Mouse (Mus musculus): Measurements from ENCODE around the gene Cacna2d2. TPM values are rescaled to one million over a fixed set of nuclear protein-coding genes. Genes with fewer than 3 reads are reported as not detected.
A peak's percentile ranks its signal among the peaks of the same experiment; 100 is the strongest.

Cacna2d2 gene
- polyA plus RNA-seq, 1 experiment from 2014 or later = 4.2 TPM

DNA sequence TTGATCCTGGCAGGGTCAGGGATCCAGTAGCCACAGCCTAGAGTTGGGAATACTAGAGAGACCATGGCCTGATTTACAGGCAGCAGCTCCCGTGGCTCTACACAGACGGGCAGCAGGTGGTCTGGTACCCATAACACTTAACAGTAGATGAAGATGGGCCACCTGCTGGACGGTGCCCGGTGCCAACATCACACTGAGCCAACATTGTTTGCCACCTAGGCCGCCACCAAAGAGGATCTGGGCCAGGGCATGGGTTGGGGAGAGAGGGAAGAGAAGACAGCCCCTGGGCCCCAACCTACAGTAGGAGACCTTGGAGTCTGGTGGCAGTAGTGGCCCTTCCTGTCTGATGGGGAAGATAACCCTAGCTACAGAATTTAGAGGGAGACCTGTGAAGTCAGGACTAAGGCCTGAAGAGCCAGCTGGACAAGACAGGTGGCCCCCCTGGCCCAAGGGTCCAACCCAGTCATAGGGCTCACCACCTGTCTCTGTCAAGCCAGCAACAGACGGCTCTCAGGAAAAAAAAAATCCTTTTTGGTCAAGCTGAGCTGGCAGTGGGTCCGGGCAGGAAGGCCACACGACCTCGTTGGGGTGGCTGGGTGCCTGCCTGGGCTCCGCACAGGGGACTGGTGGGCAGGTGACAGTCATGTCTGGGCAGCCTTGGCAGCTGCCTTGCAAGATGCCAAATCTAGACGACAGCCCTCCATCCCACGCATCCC is 102.9 kb downstream of the Cacna2d2 start:
- Histone ChIP-seq H3K9me3 (ENCODE audit: control insufficient read depth, low read length) (no peaks in the 10 kb centered on the region), H3K27ac (ENCODE audit: low read depth, low read length) (no peak overlapping the region), H3K4me2 (replicated peaks; ENCODE audit: low read depth, low read length) (no peak overlapping the region), H3K9ac (ENCODE audit: low read depth, low read length) (no peak overlapping the region), H3K36me3 (ENCODE audit: control insufficient read depth, insufficient read depth, low read length) (no peaks in the 10 kb centered on the region), H3K4me3 (ENCODE audit: low read depth, low read length) (no peak overlapping the region), H3K4me1 (replicated peaks; ENCODE audit: control insufficient read depth, insufficient read depth, low read length) (peaks cover 2% of the 10 kb centered on the region; the same call in 1 of the 2 replicates), H3K27me3 (ENCODE audit: control insufficient read depth, insufficient read depth, low read length) (no peaks in the 10 kb centered on the region)
- WGBS = 91% methylated on average over 12 of the region's 12 CpGs
- DNase-seq (ENCODE audit: low spot score) = no peak
- no peak for ATAC-seq (ENCODE audit: low FRiP score)

DNA sequence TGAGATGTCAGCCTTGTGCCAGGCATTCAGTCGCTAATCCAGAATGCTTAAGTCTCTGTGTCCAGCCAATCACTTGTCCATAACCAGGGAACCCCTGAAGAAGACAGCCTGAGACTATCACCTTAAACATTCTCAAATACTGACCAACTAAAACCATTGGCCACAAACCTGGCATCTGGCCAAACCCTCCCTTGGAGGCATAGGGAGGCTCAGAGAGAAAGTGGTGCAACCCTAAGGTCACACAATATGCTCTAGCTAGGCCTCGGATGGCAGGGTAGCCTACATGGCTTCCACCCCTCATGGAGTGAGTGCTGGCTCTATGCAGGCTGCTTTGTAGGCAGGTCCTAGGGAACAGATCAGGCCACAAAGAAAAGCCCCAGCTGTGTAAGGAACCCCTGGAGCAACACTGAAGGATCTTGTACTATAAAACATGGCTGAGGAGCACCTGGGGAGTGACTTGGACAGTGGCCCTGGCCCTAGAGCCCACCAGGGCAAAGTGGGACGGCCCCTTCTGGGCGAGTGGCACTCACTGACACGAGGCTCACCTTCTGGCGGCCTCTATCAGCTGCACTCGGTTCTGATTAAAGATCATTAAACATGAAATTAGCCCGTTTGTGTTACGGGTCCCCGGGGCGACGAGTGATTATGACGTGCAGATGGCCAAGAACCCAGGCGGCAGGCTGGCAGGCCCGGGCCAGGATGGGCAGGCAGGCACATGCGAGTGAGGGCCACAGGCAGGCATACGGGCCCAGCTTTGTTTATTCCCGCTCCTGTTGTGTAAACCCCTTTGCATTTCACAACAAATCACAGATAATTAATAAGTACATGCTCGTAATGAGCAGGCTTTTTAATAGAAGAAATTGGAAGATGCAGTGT is 105.5 kb downstream of the Cacna2d2 start:
- Histone ChIP-seq H3K27me3 (ENCODE audit: control insufficient read depth, insufficient read depth, low read length) (no peaks in the 10 kb centered on the region), H3K4me1 (replicated peaks; ENCODE audit: control insufficient read depth, insufficient read depth, low read length) (peaks cover 2% of the 10 kb centered on the region; the same call in 1 of the 2 replicates)

DNA sequence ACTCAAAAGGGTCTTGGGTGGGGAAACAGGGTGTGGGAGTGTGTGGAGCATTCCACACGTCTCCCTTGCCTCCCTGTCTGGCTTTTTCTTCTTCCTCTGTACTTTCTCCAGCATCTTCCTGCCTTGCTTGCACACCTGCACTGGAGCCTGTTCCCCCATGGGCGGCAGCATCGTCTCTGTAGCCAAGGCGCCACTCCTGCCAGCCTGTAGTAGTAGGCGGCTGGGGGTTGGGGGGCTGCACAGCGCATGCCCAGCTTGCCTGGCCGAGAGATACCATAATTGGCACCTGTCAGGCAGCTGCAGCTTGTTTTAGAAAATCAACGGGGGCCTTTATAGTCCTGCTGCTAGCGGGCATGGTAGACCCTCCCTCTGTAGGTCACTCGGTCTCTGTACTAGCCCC is 108.9 kb downstream of the Cacna2d2 start:
- Histone ChIP-seq H3K9ac (ENCODE audit: low read depth, low read length) (no peak overlapping the region), H3K27ac (ENCODE audit: low read depth, low read length) (no peak overlapping the region), H3K36me3 (ENCODE audit: control insufficient read depth, insufficient read depth, low read length) (no peaks in the 10 kb centered on the region), H3K27me3 (ENCODE audit: control insufficient read depth, insufficient read depth, low read length) (no peaks in the 10 kb centered on the region), H3K9me3 (ENCODE audit: control insufficient read depth, low read length) (no peaks in the 10 kb centered on the region), H3K4me3 (ENCODE audit: low read depth, low read length) (no peak overlapping the region), H3K4me2 (replicated peaks; ENCODE audit: low read depth, low read length) (no peak overlapping the region), H3K4me1 (replicated peaks; ENCODE audit: control insufficient read depth, insufficient read depth, low read length) (peaks cover 3% of the 10 kb centered on the region; the same call in 1 of the 2 replicates)
- WGBS = 63% methylated on average over 10 of the region's 10 CpGs
- ATAC-seq (ENCODE audit: low FRiP score) (no peak), DNase-seq (ENCODE audit: low spot score) (no peak)

More for the DNA sequence above, 105.5 kb downstream of the Cacna2d2 start:
- no peak overlapping the region for H3K4me2 ChIP-seq (replicated peaks; ENCODE audit: low read depth, low read length)
- no peak overlapping the region for H3K9ac ChIP-seq (ENCODE audit: low read depth, low read length)
- no peak overlapping the region for H3K4me3 ChIP-seq (ENCODE audit: low read depth, low read length)
- H3K27ac ChIP-seq (ENCODE audit: low read depth, low read length) = no peak overlapping the region
- 74% methylated on average over 19 of the region's 19 CpGs for WGBS
- H3K36me3 ChIP-seq (ENCODE audit: control insufficient read depth, insufficient read depth, low read length) = no peaks in the 10 kb centered on the region
- ATAC-seq (ENCODE audit: low FRiP score) (peak; percentile 54; the same call in 1 of the 2 replicates), DNase-seq (ENCODE audit: low spot score) (no peak)
- no peaks in the 10 kb centered on the region for H3K9me3 ChIP-seq (ENCODE audit: control insufficient read depth, low read length)

DNA sequence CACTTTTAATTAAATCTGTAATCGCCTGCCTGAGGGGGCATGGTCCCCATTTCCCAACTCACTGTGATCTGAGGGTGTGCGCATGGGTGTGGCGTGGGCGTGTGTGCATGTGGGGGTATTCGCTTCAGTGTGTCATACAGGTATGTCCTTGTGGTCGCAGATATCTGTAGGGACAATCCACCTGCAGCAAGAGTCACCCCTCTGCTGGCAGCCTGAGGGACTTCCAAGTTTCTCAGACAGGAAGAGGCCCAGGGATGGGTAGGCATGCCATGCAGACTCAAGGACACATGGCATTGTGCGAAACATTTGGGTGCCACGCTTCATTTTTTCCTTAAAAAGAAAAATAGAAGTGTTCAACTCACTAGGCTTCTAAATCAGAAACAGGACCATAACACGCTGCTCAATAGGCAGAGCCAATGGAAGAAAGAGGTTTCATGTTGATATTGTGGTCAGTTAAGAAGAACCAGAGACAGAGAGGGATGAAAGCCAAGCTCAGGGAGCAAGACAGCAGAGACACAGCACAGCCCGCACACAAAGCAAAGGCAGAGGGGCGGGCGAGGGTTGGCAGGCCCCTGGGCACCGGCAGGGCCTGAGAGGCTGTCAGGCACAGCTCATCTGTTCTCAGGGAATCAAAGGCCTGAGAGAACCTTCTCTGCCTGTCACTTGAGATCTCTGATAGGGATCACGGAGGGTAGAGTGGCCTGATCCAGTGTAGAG is 111.1 kb downstream of the Cacna2d2 start:
- Histone ChIP-seq H3K36me3 (ENCODE audit: control insufficient read depth, insufficient read depth, low read length) (no peaks in the 10 kb centered on the region), H3K27ac (ENCODE audit: low read depth, low read length) (peak overlapping the region; percentile 74), H3K9ac (ENCODE audit: low read depth, low read length) (no peak overlapping the region), H3K4me2 (replicated peaks; ENCODE audit: low read depth, low read length) (no peak overlapping the region), H3K9me3 (ENCODE audit: control insufficient read depth, low read length) (no peaks in the 10 kb centered on the region), H3K27me3 (ENCODE audit: control insufficient read depth, insufficient read depth, low read length) (no peaks in the 10 kb centered on the region), H3K4me1 (replicated peaks; ENCODE audit: control insufficient read depth, insufficient read depth, low read length) (0 out of 2 replicates have a peak, but pooled peaks cover 2% of the 10 kb centered on the region), H3K4me3 (ENCODE audit: low read depth, low read length) (no peak overlapping the region)
- DNase-seq (ENCODE audit: low spot score) (no peak), ATAC-seq (ENCODE audit: low FRiP score) (no peak)
- 88% methylated on average over 14 of the region's 14 CpGs for WGBS

DNA sequence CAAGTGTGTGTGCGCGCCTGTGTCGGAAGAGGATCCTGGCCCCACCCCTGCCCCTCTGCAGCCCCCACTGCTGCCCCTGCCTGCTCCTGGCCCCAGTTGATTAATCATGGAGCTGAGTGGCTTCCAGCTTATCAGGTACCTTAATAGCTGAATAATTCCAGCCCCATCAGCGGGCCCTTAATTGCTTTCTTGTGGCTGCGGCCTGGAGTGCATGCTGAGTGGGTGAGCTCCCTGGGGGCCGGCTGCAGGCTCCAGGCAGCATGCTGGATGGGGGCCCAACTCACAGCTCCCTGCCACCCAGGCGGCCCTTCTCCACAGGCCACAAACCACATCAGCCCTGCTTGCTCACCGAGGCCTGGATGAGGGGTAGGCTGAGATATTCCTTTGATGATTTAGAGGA is 112.0 kb downstream of the Cacna2d2 start:
- 62% methylated on average over 8 of the region's 8 CpGs for WGBS
- no peaks in the 10 kb centered on the region for H3K9me3 ChIP-seq (ENCODE audit: control insufficient read depth, low read length)
- 0 out of 2 replicates have a peak, but pooled peaks cover 2% of the 10 kb centered on the region for H3K4me1 ChIP-seq (replicated peaks; ENCODE audit: control insufficient read depth, insufficient read depth, low read length)
- H3K27ac ChIP-seq (ENCODE audit: low read depth, low read length) = peak overlapping the region; percentile 74
- H3K9ac ChIP-seq (ENCODE audit: low read depth, low read length) = no peak overlapping the region
- no peak overlapping the region for H3K4me3 ChIP-seq (ENCODE audit: low read depth, low read length)
- H3K4me2 ChIP-seq (replicated peaks; ENCODE audit: low read depth, low read length) = no peak overlapping the region
- no peaks in the 10 kb centered on the region for H3K36me3 ChIP-seq (ENCODE audit: control insufficient read depth, insufficient read depth, low read length)
- ATAC-seq (ENCODE audit: low FRiP score) = no peak
- no peaks in the 10 kb centered on the region for H3K27me3 ChIP-seq (ENCODE audit: control insufficient read depth, insufficient read depth, low read length)
- DNase-seq (ENCODE audit: low spot score) = no peak

DNA sequence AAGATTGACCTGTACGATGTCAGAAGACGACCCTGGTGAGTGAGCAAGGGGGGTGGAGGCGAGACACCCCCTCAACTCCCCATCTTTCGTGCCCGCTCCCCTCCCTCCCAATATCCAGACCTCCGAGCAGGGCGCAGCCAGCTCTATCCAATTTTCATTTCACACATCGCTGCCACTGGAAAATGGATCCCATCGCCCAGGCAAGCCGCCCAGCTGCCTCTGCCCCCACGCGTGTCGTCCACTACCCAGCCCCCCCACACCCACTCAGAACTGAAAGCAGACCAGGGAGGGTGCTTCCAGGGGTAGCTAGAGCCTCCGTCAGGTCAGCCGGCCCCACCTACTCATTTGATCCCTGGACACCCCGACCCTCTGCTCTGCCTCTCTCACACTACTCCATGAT is 112.9 kb downstream of the Cacna2d2 start:
- no peak overlapping the region for H3K4me2 ChIP-seq (replicated peaks; ENCODE audit: low read depth, low read length)
- H3K36me3 ChIP-seq (ENCODE audit: control insufficient read depth, insufficient read depth, low read length) = no peaks in the 10 kb centered on the region
- no peak for DNase-seq (ENCODE audit: low spot score)
- H3K9ac ChIP-seq (ENCODE audit: low read depth, low read length) = no peak overlapping the region
- H3K4me1 ChIP-seq (replicated peaks; ENCODE audit: control insufficient read depth, insufficient read depth, low read length) = 0 out of 2 replicates have a peak, but pooled peaks cover 2% of the 10 kb centered on the region
- H3K27me3 ChIP-seq (ENCODE audit: control insufficient read depth, insufficient read depth, low read length) = no peaks in the 10 kb centered on the region
- H3K27ac ChIP-seq (ENCODE audit: low read depth, low read length) = peak overlapping the region; percentile 74
- peak; percentile 18; the same call in 1 of the 2 replicates for ATAC-seq (ENCODE audit: low FRiP score)
- no peak overlapping the region for H3K4me3 ChIP-seq (ENCODE audit: low read depth, low read length)
- H3K9me3 ChIP-seq (ENCODE audit: control insufficient read depth, low read length) = no peaks in the 10 kb centered on the region
- WGBS = 57% methylated on average over 16 of the region's 16 CpGs

DNA sequence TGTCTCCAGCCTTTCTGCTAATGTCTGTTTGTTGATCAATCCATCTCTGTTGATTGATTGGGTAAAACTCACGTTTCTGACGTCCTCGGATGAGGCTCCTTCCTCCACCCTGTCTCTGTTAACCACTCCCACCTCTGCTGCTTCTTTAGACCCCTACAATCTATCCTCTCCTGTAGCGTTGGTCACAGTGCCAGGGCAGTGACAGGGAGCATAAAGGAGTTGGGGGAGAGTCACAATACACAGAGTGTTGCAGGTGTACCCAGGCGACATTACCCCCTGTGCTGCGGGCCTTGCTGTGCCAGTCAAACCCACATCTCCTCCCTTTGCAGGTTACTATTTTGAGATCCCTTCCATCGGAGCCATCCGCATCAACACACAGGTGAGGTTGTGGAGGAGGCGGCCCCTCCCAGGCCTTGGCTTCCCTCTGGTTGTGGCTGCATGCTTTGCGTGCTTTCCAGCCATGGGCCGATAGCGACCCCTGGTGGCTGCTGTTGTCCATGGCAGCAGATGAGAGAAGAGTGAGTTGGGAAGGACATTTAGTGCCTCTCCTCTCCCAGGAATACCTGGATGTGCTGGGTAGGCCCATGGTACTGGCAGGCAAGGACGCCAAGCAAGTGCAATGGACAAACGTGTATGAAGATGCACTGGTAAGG is 115.0 kb downstream of the Cacna2d2 start:
- Histone ChIP-seq H3K27me3 (ENCODE audit: control insufficient read depth, insufficient read depth, low read length) (no peaks in the 10 kb centered on the region), H3K4me1 (replicated peaks; ENCODE audit: control insufficient read depth, insufficient read depth, low read length) (0 out of 2 replicates have a peak, but pooled peaks cover 2% of the 10 kb centered on the region), H3K27ac (ENCODE audit: low read depth, low read length) (no peak overlapping the region), H3K36me3 (ENCODE audit: control insufficient read depth, insufficient read depth, low read length) (no peaks in the 10 kb centered on the region), H3K9ac (ENCODE audit: low read depth, low read length) (no peak overlapping the region), H3K4me3 (ENCODE audit: low read depth, low read length) (no peak overlapping the region), H3K9me3 (ENCODE audit: control insufficient read depth, low read length) (no peaks in the 10 kb centered on the region), H3K4me2 (replicated peaks; ENCODE audit: low read depth, low read length) (no peak overlapping the region; the same call in 1 of the 2 replicates)
- WGBS = 27% methylated on average over 14 of the region's 14 CpGs
- DNase-seq (ENCODE audit: low spot score) = peak; percentile 94
- peak; percentile 18; the same call in 1 of the 2 replicates for ATAC-seq (ENCODE audit: low FRiP score)

DNA sequence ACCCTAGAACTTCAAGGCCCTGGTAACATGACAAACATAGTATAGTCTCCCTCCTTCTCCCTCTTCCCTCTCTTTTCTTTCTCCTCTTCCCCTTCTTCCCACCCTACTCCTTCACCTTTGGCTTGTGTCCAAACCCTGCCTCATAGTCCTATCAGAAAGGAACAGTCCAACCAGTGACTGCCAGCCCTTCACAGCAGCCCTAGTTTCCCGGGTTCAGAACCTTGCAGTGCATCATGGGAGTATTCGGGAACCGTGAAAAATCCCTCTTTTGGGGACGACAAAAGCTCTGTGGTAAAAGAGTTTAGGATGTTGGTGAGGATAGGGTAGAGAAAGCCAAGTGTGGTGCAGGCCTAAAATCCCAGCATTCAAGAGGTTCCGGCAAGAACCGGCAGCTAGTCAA is 120.9 kb downstream of the Cacna2d2 start:
- no peak overlapping the region for H3K27ac ChIP-seq (ENCODE audit: low read depth, low read length)
- 0 out of 2 replicates have a peak, but pooled peaks cover 3% of the 10 kb centered on the region for H3K27me3 ChIP-seq (ENCODE audit: control insufficient read depth, insufficient read depth, low read length)
- ATAC-seq (ENCODE audit: low FRiP score) (no peak), DNase-seq (ENCODE audit: low spot score) (no peak)
- H3K9me3 ChIP-seq (ENCODE audit: control insufficient read depth, low read length) = no peaks in the 10 kb centered on the region
- H3K36me3 ChIP-seq (ENCODE audit: control insufficient read depth, insufficient read depth, low read length) = no peaks in the 10 kb centered on the region
- H3K4me1 ChIP-seq (replicated peaks; ENCODE audit: control insufficient read depth, insufficient read depth, low read length) = peaks cover 8% of the 10 kb centered on the region
- H3K4me3 ChIP-seq (ENCODE audit: low read depth, low read length) = no peak overlapping the region
- 57% methylated on average over 6 of the region's 6 CpGs for WGBS
- H3K9ac ChIP-seq (ENCODE audit: low read depth, low read length) = no peak overlapping the region
- H3K4me2 ChIP-seq (replicated peaks; ENCODE audit: low read depth, low read length) = no peak overlapping the region

Data from hindbrain, embryonic 11.5 days (tissue).